Mouse (Mus musculus): Measurements from ENCODE around the gene Cacna2d3.

Gene Cacna2d3

DNA sequence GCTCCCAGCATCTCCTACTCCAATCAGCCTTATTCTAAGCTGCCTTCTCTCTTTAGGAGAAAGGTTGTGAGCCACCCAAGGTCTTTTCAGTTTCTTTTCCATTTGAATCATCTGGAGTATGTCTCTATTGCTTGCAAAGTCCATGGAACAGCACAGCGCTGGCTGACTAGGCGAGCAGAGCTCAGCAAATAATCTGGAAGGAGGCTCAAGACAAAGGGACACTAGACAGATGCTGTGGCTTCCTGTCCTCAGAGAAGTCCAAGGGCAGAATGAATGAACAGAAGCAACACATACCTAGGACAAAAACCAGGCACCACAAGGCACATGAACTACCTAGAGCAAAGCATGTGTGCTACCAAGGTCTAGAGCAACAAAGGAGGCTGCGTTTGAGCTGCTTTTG, 328.8 kb downstream of the Cacna2d3 start:
- DNase-seq (ENCODE audit: low spot score in 2 of 2): no peak

DNA sequence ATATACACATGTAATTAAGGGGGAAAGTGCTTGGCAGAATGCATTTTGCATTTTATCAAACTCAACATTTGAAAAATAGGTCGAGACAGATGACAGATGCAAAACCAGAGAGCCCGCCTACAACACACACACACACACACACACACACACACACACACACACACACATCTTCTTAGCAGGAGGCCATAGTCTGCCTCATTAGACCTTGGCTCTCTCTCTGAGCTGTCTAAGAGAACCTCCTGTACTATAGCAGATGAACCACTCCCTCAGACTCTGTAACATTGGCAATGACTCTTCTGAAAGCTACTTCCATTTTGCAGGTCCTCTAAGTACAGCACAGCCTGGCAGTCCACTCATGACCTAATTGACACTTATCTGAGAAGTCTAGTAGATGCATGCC, 330.2 kb downstream of the Cacna2d3 start:
- DNase-seq (ENCODE audit: low spot score in 2 of 2): no peak

DNA sequence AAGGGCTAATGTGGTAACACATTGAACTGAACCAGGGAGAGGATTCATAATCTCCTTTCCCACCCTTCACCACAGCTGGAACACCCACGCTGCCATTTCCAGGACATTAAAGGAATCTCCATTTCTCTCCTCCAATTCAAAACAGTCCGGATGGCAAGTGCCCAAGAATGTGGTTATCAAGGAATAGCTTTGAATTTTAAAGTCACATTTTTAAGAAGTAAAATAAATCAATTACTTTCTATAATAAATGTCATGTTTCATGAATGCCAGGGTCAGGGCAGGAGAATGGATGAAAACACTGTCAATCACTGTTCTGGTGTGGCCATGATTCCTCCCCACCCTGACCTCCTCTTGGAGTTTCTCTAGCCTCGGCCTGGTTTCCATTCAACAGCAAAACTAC, 333.9 kb downstream of the Cacna2d3 start:
- DNase-seq (ENCODE audit: low spot score in 2 of 2): no peak

DNA sequence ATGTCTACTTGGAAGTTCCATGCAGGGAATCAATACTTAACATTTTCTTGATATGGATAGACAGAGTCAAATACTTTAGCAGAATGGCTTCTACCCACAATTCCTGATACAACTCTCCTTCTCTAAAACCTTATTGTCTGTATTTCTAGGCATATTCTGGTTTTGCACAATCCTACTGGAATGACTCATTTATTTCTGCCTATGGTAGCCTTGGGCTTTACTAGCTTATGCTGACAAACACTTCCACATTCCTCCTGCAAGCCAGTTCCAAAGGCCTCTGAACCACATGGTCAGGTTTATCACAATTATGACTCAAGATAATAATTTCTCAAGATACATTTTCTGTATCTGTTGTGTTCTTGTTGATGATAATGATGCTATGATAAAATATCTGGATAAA, 336.2 kb downstream of the Cacna2d3 start:
- no peak for DNase-seq (ENCODE audit: low spot score in 2 of 2)

DNA sequence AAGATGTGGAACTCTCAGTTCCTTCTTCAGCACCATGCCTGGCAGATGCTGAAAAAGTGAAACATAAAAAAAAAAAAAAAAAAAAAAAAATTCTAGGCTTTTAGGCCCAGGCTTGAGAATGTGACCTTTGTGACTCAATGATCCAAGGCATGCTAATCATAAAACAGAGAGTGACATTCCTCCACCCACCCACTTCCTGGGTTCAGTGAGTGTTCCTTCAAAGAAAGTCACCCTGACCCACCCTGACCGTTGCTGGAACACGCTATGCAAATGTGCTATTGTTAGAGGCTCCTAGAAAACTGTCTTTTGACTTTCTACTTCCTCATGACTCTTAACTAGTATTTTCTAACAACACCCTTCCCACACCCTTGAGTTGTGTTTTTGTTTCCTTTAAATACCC, 338.9 kb downstream of the Cacna2d3 start:
- DNase-seq (ENCODE audit: low spot score in 2 of 2): no peak

DNA sequence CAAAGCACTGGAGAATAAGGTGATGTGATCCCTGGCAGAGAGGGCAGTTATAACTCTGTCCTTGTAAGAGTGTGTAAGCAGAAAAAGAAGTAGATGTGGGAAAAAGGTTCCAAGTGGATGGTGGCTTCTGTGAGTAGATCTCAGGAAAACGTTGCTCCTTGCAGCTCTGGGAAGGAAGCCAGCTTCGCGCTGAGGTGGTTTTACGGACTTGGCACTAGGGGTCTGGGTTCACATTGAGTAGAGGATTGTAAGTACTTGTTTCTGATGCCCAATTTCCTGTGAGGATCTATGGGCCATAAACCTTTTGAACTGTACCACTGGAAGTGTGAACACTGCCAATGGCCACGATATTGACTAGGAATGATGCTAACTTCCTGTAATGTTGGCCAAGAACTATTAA, 354.8 kb downstream of the Cacna2d3 start:
- no peak for DNase-seq (ENCODE audit: low spot score in 2 of 2)

DNA sequence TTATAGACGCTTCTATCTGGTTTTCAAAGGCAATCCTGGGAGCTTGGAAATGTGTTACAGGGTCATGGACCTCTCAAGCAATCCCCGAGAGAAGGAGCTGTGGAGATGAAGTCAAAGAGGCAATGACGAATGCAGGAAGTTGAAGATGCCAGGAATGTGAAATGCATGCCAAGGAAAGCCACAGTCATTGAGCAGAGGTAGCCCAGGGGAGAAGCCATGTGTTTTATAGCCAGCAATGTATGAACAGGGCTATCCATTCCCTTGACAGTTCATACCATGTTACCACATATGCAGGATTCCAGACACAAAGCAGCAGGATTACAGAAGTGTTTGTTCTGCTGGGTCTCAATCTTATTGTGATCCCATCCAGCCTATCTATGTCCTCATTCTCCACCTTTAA, 359.2 kb downstream of the Cacna2d3 start:
- no peak for DNase-seq (ENCODE audit: low spot score in 2 of 2)

DNA sequence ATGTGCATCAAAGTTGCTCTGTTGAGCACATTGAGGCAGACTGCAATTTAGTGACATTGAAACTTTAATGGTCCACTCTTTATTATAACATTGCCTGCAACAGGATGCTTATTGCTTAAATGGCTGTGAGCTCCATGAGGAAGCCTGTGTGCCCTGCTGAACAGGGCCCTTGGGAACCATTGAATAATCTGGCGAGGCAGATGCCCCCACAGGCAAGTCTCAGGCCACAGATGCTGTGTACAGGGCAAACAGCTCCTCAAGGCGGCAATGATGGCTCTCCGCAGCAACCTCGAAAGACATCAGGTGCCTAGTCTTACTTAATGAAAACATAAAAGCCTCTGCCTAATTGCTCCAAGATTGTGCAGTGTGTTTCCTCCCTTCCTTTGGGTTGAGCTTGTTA, 371.0 kb downstream of the Cacna2d3 start:
- no peak for DNase-seq (ENCODE audit: low spot score in 2 of 2)

DNA sequence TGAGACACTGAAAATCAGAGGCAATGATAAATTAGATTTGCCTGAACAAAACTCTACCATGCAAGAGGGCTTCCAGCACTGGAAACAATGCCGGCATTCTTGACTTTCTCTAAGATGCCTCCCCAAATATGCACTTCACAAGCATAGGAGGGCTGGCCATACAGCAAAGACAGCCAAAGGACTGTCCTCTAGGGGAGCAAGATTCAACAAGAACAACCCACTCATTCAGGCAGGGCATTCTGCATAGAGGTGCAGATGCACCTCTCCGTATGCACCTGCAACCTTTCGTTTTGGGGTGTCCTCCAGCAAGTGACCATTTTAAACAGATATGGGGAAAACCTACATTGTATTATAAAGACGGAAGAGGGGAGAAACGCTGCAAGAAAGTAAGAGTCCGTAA, 380.1 kb downstream of the Cacna2d3 start:
- DNase-seq (ENCODE audit: low spot score in 2 of 2): no peak

DNA sequence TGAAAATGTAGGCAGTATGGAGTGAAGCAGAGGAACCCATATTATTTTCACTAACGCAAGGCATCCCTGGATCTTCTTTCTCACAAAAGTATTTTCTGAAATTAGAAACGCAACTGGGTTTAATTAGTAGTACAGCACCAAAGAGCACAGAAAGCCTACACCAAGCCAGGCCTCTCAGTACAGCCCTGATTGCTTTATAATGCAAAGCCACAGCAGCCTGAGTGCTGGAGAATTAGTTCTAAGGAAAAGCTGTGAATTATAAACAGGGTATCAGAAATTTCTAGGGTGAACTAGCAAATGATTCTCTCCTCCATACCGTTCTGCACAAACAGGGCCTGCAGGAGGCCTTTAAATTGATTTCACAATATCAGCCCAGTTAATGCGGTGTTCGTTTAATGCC, 380.9 kb downstream of the Cacna2d3 start:
- DNase-seq (ENCODE audit: low spot score in 2 of 2): no peak

DNA sequence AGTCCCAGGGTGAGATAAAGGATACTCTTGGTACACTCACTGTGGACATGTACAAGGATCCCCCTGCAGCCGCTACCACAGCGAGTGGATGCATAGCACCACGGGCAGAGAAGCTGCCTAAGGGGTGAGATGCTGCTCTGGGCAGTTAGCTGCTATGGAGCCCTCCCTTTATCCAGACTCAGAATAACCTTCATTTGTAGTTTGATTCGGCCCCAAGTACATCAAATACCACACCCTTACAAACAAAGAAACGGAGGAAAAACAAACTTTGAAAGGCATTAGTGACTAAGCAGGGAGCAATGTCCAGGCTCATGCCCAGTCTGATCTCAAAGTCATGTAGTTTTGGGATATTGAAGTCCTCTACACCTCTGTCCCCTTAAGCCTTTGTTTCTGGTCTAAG, 386.8 kb downstream of the Cacna2d3 start:
- no peak for DNase-seq (ENCODE audit: low spot score in 2 of 2)

DNA sequence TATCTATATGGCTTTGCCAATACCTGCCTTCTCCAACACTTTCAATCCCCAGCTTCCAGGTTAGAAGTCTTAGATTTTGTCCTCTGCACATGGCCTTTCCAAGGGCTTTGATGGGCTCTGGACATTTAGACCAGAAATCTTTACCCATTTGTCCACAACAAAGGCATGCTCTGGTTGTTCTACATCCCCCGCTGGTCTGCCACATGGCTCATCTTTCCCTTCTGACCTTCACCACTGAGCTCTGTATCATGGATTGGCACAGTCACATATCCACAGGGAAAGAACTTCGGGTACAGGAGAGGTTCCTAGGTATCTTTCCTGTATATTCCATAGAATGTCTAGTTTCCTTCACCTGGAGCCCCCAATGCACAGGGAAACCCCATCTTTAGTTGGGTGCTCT, 387.4 kb downstream of the Cacna2d3 start:
- no peak for DNase-seq (ENCODE audit: low spot score in 2 of 2)

DNA sequence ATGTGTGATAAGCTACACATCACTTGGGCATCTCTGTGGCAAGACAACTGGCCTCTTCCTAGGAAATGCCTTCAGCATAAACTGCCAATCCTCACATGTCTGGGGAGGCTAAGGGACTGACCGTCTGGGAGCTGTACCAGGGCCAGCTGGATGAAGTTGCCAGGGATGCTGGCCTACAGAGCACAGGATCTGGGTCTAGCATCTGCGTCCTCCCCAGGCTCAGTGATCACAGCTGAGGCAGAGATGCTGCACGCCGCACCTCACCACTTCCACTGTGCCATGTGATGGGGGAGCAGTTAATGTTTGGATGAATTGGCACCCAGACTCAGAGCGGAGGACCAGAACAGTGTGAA, 397.3 kb downstream of the Cacna2d3 start:
- no peak for DNase-seq (ENCODE audit: low spot score in 2 of 2)

DNA sequence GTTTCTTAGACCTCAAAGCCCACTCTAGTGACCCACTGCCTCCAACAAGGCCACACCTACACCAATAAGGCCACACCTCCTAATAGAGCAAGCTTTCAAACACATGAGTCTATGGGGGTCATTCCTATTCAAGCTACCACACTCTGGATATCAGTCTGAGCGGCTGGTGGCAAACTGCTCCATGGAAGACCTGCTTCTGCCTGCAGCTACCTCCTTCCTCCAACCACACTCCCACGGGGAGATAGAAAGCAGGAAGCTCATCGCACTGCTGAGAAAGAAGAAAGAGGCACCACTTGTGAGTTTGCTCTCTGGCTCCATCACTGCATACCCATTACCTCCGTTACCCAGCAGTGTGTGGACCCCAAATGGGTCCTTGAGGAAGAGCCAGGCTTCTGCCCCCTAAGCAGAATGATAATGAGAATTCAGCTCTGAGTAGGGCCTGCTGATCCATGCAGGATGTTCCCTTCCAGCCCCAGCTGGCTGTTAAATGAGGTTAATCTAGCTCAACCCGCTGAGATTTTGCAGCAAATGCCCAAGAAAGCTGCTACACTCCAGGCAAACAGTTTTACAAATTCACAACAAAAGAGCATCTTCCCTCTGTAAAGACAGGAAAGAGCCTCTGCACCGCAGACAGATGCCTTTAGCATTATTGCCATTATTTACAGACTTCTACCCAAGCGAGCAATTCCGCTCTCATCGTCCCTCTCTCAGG, 397.8 kb downstream of the Cacna2d3 start:
- no peak for DNase-seq (ENCODE audit: low spot score in 2 of 2)

DNA sequence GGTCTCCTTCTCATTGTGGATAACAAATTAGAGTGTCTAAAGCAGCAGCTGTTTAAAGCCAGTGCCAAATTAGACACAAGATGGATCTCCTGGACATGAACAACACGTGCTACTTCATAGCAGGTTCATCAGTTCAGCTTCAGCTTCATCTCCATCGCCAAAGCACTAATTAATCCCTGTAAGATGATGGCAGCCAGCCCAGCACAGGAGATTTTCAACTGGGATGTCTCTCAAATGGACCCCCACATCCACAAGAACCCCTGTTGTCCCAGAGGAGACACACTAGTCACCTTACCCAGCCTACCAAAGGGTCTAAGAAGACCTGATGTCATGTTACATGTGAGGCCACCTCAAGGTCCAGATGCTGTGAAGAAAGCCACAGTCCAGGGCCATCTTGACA, 408.2 kb downstream of the Cacna2d3 start:
- DNase-seq (ENCODE audit: low spot score in 2 of 2): no peak

DNA sequence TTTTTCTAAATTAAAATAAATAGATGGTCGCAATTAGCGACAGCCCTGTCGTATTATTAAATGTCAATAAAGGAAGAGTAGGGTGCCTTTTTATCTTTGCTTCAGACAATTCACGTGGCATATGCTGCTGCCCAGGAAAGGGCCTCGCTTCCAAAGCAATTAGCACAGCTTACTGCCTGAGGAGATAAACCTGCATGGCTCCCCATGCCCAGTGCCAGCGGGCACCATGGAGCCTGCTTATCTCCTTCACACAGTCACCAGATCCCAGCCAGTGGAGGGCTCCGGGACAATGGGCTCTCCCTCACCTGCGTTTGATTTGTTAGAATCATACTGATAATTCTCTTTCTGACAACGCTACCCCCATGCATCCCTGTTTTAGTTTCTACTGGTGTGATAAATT, 416.0 kb downstream of the Cacna2d3 start:
- no peak for DNase-seq (ENCODE audit: low spot score in 2 of 2)

DNA sequence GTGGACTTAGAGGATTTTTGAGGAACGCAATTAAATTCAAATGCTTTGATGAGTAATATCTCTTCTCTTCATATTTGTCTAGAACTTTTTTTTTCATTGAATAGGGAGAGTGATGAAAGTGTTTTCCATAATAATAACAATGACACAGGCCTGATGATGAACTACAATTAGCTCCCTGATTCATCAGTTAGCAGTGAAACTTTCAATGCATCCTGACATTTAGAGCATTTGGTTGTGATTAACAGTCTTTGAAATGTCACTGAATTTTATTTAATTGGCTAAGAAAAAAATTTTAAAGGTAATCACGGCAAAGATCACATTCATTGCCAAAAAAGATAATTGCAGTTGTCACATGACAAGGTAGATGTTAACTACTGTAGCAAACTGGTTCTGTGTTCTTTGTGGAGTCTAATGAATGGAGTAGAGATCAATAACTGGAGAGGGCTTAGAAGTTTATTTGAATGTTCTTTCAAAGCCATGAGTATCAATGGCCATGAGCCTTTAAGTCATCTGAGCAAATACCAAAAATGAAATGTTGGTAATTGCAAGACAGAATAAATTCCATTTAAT, 425.4 kb downstream of the Cacna2d3 start:
- DNase-seq (ENCODE audit: low spot score in 2 of 2): no peak

DNA sequence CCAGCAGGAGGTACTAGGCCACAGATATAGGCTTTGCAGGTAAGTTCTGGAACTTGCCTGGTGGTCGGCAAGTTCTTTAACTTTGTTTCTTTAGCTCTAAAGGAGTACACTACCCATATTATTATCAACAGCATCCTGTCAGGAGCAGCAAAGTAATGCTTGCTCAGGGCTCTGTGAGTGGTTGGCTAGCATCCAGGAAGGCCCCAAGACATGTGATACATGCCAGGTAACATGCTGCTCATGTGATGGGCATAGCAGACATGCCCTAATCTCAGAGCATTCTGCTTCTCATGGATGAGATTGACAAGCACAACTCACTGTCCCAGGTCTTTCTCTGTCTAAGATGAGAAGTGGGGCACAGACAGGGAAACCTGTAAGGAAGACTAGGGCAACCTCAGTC, 442.8 kb downstream of the Cacna2d3 start:
- DNase-seq (ENCODE audit: low spot score in 2 of 2): no peak

DNA sequence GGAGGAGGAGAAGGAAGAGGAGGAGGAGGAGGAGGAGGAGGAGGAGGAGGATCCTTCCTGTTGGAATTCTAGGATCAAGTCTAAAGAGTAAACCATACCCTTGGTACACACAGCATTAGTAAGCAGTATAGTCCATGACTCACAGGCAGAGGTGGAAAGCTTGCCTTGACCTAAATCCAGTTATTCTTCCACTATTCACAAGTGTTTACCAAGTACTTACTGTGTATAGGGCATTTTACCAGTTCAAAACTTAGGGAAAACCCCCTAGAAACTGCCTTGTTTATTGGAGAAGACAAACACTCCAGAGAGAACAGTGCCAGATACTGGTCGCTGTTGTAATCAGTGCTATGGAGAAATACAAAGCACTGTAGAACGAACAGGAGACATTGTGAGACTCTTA, 443.3 kb downstream of the Cacna2d3 start:
- DNase-seq (ENCODE audit: low spot score in 2 of 2): no peak

DNA sequence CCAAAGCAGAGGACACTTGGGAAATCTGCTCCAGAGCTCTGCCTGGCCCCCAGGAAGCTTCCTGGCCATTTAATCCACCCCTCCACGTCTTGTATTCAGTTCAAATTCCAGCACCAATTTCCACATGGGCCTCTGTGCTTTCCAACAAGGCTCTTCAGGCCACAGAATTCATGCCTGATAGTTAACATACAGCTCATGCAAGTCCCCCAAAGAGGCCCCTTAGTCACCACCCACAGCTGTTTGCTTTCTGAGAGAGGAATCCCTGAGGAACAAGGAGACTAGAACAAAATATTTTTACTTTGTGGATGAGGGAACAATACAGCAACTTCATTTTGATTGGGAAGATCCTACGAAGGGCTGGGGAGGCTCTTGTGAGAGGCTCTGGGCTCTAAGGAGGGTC, 444.0 kb downstream of the Cacna2d3 start:
- DNase-seq (ENCODE audit: low spot score in 2 of 2): no peak

DNA sequence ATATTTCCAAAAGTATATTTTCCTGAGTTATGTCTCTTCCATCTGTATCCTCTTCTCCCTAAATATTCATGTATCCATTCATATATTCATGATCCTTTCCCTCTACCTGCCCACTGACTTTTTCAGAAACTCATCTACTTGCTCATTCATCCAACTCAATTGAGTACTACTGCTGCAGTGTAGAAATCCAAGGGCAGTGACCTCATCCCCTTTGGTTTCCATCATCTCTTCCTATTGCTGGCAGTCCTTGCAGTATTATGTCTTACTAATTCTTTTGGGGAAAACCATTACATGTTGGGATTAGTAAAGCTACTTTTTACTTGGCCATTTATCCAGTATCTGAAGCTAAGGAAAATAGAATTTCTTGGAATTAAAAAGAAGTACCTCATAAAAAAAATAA, 447.8 kb downstream of the Cacna2d3 start:
- DNase-seq (ENCODE audit: low spot score in 2 of 2): no peak

DNA sequence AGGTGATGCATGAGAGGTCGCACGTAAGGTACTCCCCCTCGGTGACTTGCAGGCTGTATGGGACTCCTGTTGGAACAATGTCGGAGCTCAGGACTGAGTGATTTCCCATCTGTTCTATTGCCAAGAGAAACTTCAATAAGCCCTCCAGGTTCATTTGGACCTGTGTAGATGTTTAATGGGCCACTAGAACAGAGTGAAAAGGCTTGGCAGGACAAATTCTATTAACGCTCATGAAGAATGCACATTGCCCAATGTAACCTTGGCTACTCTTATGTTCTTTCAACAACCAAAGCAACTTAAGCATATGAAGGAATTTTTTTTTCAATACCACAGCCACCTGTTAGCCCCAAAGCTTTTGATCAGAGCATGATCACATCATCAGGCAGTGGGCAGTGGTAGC, 451.1 kb downstream of the Cacna2d3 start:
- DNase-seq (ENCODE audit: low spot score in 2 of 2): no peak

DNA sequence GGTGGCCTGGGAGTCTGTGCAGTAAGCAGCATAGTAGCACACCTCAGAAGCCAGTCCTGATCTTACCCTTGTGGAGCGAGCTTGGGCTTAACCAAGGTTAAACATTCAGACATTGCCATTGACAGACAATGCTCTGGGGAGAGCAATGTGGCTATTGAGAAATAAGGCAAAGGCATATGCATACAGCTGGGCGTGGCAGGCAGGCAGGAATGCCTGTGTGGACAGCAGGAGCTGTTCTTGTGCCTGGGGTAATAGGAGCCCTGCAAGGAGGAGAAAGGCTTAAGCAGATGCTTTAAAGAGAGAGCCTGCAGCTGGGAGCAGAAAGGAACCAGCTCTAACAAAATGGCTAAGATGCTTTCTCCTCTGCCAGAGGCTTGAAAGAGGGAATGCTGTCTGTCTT, 451.8 kb downstream of the Cacna2d3 start:
- no peak for DNase-seq (ENCODE audit: low spot score in 2 of 2)

DNA sequence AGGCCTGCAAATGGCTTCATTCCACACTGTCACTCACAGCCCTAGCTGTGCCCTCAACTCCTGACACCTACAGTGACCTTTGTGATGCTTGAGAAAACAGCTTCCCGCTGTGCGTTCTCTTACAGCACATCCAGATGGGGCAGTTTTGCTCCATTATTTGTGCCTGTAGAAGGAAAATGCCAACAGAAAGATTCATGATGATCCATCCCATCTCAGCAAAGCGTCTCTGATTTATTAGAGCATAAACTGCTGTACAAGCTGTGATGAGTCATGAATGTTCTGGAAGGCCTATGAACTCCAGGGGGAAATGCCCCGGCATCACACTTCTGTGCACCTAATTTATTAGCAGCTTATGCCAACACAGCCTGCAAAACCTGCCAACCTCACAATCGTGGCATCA, 453.1 kb downstream of the Cacna2d3 start:
- DNase-seq (ENCODE audit: low spot score in 2 of 2): no peak

All from urinary bladder, postnatal 4 days (tissue).